Comparison of ENCODE assay signal across 8 mouse cellular contexts in genomic region chr4:127125834-127126463, GRCm38 (mm10). TPM values are rescaled to one million over a fixed set of nuclear protein-coding genes. Genes with fewer than 3 reads are reported as not detected.
DNase-seq lines count a peak whose midpoint lies in the region; ATAC-seq lines count a peak whose summit lies in the region.

No protein-coding gene starts in this region.

- peak; percentile 88 for DNase-seq in adipocyte (ENCODE audit: low spot score)
- peak; percentile 95 for DNase-seq in embryo, embryonic 10 days (ENCODE audit: low spot score)
- DNase-seq in gastrocnemius, postnatal 10 days, result peak; percentile 84
- DNase-seq in induced T-regulatory cell, adult 2 months (ENCODE audit: low read depth), result peak; percentile 93
- DNase-seq in left cerebral cortex, adult 9 months (ENCODE audit: low spot score in 2 of 2), result peak; percentile 3 to 61
- DNase-seq in right cerebral cortex, postnatal 25 days, result peak; percentile 42
- peak; percentile 81 to 94 for DNase-seq in urinary bladder, postnatal 4 days (ENCODE audit: low spot score in 2 of 2)

- peak; percentile 100 for ATAC-seq in megakaryocyte progenitor cell, adult 5-6 weeks (replicated peaks; ENCODE audit: poor library complexity)

RNA-seq across cellular contexts. Expression of gene Tmem35b, which starts 2.5 kb away (rescaled TPM):
- total RNA-seq in gastrocnemius, postnatal 10 days (2021), result 1 to 10 TPM; 1.1 to 1.5 TPM
- 15.2 and 17.8 TPM in 2 replicates for total RNA-seq in megakaryocyte progenitor cell, adult 5-6 weeks (2015)
- total RNA-seq in megakaryocyte progenitor cell, adult 5-6 weeks (2017), result 5.9 and 9.2 TPM in 2 replicates

RNA-seq across cellular contexts. Expression of gene Dlgap3, which starts 43.1 kb away (rescaled TPM):
- under 1 TPM; 0.68 to 0.78 TPM for total RNA-seq in gastrocnemius, postnatal 10 days (2021)
- total RNA-seq in megakaryocyte progenitor cell, adult 5-6 weeks (2015), result not detected in 2 replicates
- total RNA-seq in megakaryocyte progenitor cell, adult 5-6 weeks (2017), result not detected in 2 replicates

RNA-seq across cellular contexts. Expression of gene Zmym6, which starts 48.8 kb away (rescaled TPM):
- total RNA-seq in gastrocnemius, postnatal 10 days (2021), result 1 to 10 TPM; 7.9 to 9.8 TPM
- 8.1 and 9.2 TPM in 2 replicates for total RNA-seq in megakaryocyte progenitor cell, adult 5-6 weeks (2015)
- 11.2 and 14.1 TPM in 2 replicates for total RNA-seq in megakaryocyte progenitor cell, adult 5-6 weeks (2017)

Comparison
In these comparisons a context has a peak if more than half of its experiments do, and no peak if none do; other contexts are left out.
1. Peak in every context shown above with its lines: DNase-seq and ATAC-seq.
2. DNase-seq: peak in every context shown above with its lines; median percentile 95 in embryo, embryonic 10 days; 93 in induced T-regulatory cell, adult 2 months; 88 in adipocyte; 88 in urinary bladder, postnatal 4 days; 84 in gastrocnemius, postnatal 10 days; 42 in right cerebral cortex, postnatal 25 days; 32 in left cerebral cortex, adult 9 months.